Mouse (Mus musculus) hindbrain, embryonic 16.5 days (tissue): ENCODE results near the gene Gpr15. TPM values are rescaled to one million over a fixed set of nuclear protein-coding genes. Genes with fewer than 3 reads are reported as not detected.

Experiments used
- ATAC-seq: fragments of 200-750 bp; cut with Nextera tagmentation; 2 replicates; pipeline ENCODE4 v1.8.0; 2017; ENCODE audit warnings: moderate TSS enrichment, moderate library complexity
- H3K27ac ChIP-seq: fragments of 300-500 bp; sonication (generic); 2 replicates; pipeline ENCODE4 v1.5.1; 2014; ENCODE audit warnings: low read depth, mild to moderate bottlenecking, control low read depth, low read length, moderate library complexity
- H3K27me3 ChIP-seq: fragments of 300-500 bp; sonication (generic); replicated peaks from 2 replicates; pipeline ENCODE4 v1.6.1; 2014; ENCODE audit warnings: low read length; ENCODE audit not compliant: control insufficient read depth, insufficient read depth
- H3K36me3 ChIP-seq: fragments of 300-500 bp; sonication (generic); 2 replicates; pipeline ENCODE4 v1.6.1; 2014; ENCODE audit warnings: mild to moderate bottlenecking, low read length, moderate library complexity, mixed read lengths; ENCODE audit not compliant: control insufficient read depth, insufficient read depth
- H3K4me1 ChIP-seq: fragments of 300-500 bp; sonication (generic); 2 replicates; pipeline ENCODE4 v1.6.1; 2014; ENCODE audit warnings: low read depth, low read length; ENCODE audit not compliant: control insufficient read depth, insufficient read depth
- H3K4me2 ChIP-seq: fragments of 300-500 bp; sonication (generic); 2 replicates; pipeline ENCODE4 v1.6.1; 2014; ENCODE audit warnings: mild to moderate bottlenecking, low read length, control low read depth, moderate library complexity
- H3K4me3 ChIP-seq: fragments of 300-500 bp; sonication (generic); 2 replicates; pipeline ENCODE4 v1.5.1; 2014; ENCODE audit warnings: mild to moderate bottlenecking, low read length, control low read depth, moderate library complexity
- H3K9ac ChIP-seq: fragments of 300-500 bp; sonication (generic); 2 replicates; pipeline ENCODE4 v1.6.1; 2014; ENCODE audit warnings: low read depth, mild to moderate bottlenecking, control low read depth, low read length, moderate library complexity
- H3K9me3 ChIP-seq: fragments of 300-500 bp; sonication (generic); 2 replicates; pipeline ENCODE4 v1.6.1; 2014; ENCODE audit warnings: mild to moderate bottlenecking, low read length, moderate library complexity; ENCODE audit not compliant: control insufficient read depth
- WGBS: fragments of 180-500 bp; shearing (Covaris S2); extraction: QIAGEN DNeasy Blood & Tissue Kit; methylation state at CpG from one replicate; pipeline ENCODE4 v1.1.7; 2014; 5-methylcytosine and 5-hydroxymethylcytosine counted together
- microRNA-seq: library from miRNA; unstranded; fragments of <30 nt; microRNA quantifications from one replicate; pipeline ENCODE4, GENCODE M21; 2017
- polyA plus RNA-seq: library from polyadenylated mRNA; unstranded; fragments of >200 nt; fragmentation: Nextera tagmentation; extraction: Ambion mirVana; gene quantifications from 2 replicates; pipeline ENCODE4 v1.2.1, GENCODE M21; 2015

The Gpr15 gene
- polyA plus RNA-seq, 1 experiment from 2014 or later, result not detected

GRCm38 (mm10) chr16:58669917-58670630 lies 48.8 kb downstream of the Gpr15 start, which contains the start of gene Cpox:
TSS of gene Cpox (plus strand) at chr16:58670292.
- Histone ChIP-seq H3K9me3 (no peaks in the 10 kb centered on the region), H3K27me3 (no peaks in the 10 kb centered on the region), H3K4me2 (peak within 1 kb of the TSS; percentile 84), H3K4me3 (peak within 1 kb of the TSS; percentile 63), H3K27ac (peak within 1 kb of the TSS; percentile 80), H3K36me3 (peaks cover 6% of the 10 kb centered on the region), H3K9ac (peak within 1 kb of the TSS; percentile 75), H3K4me1 (peaks cover 10% of the 10 kb centered on the region)
- under 1% methylated on average over 50 of the region's 51 CpGs for WGBS
- ATAC-seq, result peak; percentile 100

GRCm38 (mm10) chr16:58669264-58669663 lies 49.6 kb downstream of the Gpr15 start:
- no peaks in the 10 kb centered on the region for H3K9me3 ChIP-seq
- no peaks in the 10 kb centered on the region for H3K27me3 ChIP-seq
- 58% methylated on average over 5 of the region's 5 CpGs for WGBS
- no peak overlapping the region; the same call in 1 of the 2 replicates for H3K9ac ChIP-seq
- peak overlapping the region; percentile 84 for H3K4me2 ChIP-seq
- H3K4me3 ChIP-seq, result no peak overlapping the region; the same call in 1 of the 2 replicates
- H3K4me1 ChIP-seq, result peaks cover 10% of the 10 kb centered on the region
- peaks cover 5% of the 10 kb centered on the region; the same call in 1 of the 2 replicates for H3K36me3 ChIP-seq
- ATAC-seq, result no peak
- no peak overlapping the region for H3K27ac ChIP-seq

- WGBS, result 81% methylated on average over 3 of the region's 3 CpGs
- H3K4me2 ChIP-seq, result no peak overlapping the region
- no peak overlapping the region for H3K27ac ChIP-seq
- H3K4me1 ChIP-seq, result peaks cover 10% of the 10 kb centered on the region
- no peak for ATAC-seq
- H3K9me3 ChIP-seq, result no peaks in the 10 kb centered on the region
- no peaks in the 10 kb centered on the region for H3K27me3 ChIP-seq
- H3K9ac ChIP-seq, result no peak overlapping the region
- no peaks in the 10 kb centered on the region for H3K36me3 ChIP-seq
- H3K4me3 ChIP-seq, result no peak overlapping the region
Measured at GRCm38 (mm10) chr16:58668586-58668985, 50.3 kb downstream of the Gpr15 start.

Small RNAs within 50 kb of the gene (microRNA-seq; reads per million reads assigned to microRNA genes)
- not detected for gene Gm27564

Other genes with a start within 250 kb of the Gpr15 start
- 17.7 TPM in 2 replicates for gene St3gal6, start 194.8 kb downstream of the Gpr15 start, polyA plus RNA-seq
- gene Gm813, start 102.1 kb downstream of the Gpr15 start, polyA plus RNA-seq, result not detected in 2 replicates
- gene E330017A01Rik, start 80.3 kb downstream of the Gpr15 start, polyA plus RNA-seq, result not detected in 2 replicates
- gene Cpox, start 48.8 kb downstream of the Gpr15 start, polyA plus RNA-seq, result 14.5 and 16.3 TPM in 2 replicates
- gene Cldnd1, start 8.8 kb upstream of the Gpr15 start, polyA plus RNA-seq, result 157 and 169 TPM in 2 replicates
- not detected in 2 replicates for gene Olfr172, start 44.1 kb upstream of the Gpr15 start, polyA plus RNA-seq
- not detected in 2 replicates for gene Olfr173, start 81.2 kb upstream of the Gpr15 start, polyA plus RNA-seq
- not detected in 2 replicates for gene Olfr175-ps1, start 107.7 kb upstream of the Gpr15 start, polyA plus RNA-seq
- not detected in 2 replicates for gene Olfr177, start 155.7 kb upstream of the Gpr15 start, polyA plus RNA-seq
- not detected in 2 replicates for gene Olfr178, start 173.0 kb upstream of the Gpr15 start, polyA plus RNA-seq
- gene Olfr181, start 209.7 kb upstream of the Gpr15 start, polyA plus RNA-seq, result not detected in 2 replicates
- not detected in 2 replicates for gene Olfr180, start 210.3 kb upstream of the Gpr15 start, polyA plus RNA-seq